Mouse (Mus musculus): Measurements from ENCODE around the gene Gnl1. TPM values are rescaled to one million over a fixed set of nuclear protein-coding genes. Genes with fewer than 3 reads are reported as not detected.
"Not testable (repeated sequence)": the region's sequence is repeated elsewhere in the genome, so short reads cannot be mapped to it uniquely, and the experiment has no call there.

Gene Gnl1
- 56.3 and 59.7 TPM in 2 replicates for polyA plus RNA-seq (2016; fragmentation: Nextera tagmentation; extraction: Ambion mirVana)

DNA sequence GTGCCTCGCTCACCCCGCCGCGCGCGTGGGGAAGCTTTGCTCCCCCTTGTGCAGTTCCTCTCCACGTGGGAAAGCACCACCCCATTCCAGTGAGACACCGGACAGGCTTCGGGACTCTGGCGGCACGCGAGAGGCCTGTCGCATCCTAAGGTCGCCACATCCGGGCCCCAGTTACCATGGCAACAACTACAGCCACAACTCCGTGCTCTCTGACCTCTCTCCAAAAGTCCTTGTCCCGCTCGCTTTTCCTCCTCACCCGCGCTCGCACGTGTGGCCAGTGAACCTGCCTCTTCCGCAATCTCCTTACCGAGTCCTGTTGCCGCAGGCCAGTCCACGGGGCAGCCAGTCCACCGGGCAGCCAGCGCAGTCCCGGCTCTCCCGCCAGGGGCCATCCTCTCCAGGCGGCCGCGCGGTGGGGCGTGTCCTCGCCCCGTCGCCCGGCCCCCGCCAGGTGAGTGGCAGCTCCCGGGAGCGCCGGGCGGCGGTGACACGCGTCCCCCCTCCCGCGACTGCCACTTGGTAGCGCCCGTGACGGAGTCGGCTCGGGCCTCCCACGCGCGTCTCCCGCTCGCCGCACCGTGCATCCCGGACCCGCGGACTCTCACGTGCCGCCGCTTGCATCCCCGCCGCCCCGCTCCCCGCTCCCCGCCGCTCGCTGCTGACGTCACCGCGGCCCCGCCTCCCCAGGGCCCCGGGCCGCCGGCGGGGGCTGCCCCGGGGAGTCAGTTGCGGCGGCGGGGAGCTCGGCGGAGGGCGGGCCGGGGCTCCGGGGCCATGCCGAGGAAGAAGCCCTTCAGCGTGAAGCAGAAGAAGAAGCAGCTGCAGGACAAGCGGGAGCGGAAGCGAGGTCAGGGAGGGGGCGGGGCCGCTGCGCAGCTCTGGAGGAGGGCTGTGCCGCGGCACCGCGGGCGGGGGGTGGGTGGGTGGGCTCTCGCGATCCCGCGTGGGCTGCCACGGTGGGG, at the start of gene Gnl1, which contains the start of gene Prr3:
TSS of gene Gnl1 (plus strand) at position 451 of the 962 bp plus-strand sequence.
TSS of gene Prr3 (minus strand) at position 836 of the 962 bp plus-strand sequence.
- peaks cover 57% of the 10 kb centered on the region for H3K36me3 ChIP-seq
- WGBS, result under 1% methylated on average over 109 of the region's 109 CpGs
- peak within 1 kb of the TSS; percentile 93 for H3K27ac ChIP-seq (replicated peaks)
- H3K4me1 ChIP-seq, result peaks cover 24% of the 10 kb centered on the region
- peak within 1 kb of the TSS; percentile 95 for H3K4me3 ChIP-seq
- H3K27me3 ChIP-seq (ENCODE audit: low read depth, poor library complexity, severe bottlenecking), result no peaks in the 10 kb centered on the region
- DNase-seq (ENCODE audit: low spot score), result peak; percentile 96
- H3K9me3 ChIP-seq (replicated peaks), result no peaks in the 10 kb centered on the region

DNA sequence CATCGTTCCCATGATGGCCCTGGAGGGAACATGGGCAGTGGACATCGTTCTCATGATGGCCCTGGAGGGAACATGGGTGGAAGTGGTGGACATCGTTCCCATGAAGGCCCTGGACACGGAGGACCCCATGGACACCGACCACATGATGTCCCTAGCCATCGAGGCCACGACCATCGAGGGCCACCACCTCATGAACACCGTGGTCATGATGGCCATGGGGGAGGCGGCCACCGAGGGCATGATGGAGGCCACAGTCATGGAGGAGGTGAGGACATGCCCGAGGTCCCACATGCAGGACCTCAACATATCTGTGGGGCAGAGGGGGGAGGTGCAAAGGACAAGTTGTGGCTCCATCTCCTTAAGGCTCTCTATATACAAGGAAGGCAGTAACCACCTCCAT, 49.0 kb upstream of the Gnl1 start:
- no peak for DNase-seq (ENCODE audit: low spot score)
- 98% methylated on average over 12 of the region's 12 CpGs for WGBS
- no peaks in the 10 kb centered on the region for H3K9me3 ChIP-seq (replicated peaks)
- H3K36me3 ChIP-seq, result peaks cover 71% of the 10 kb centered on the region
- no peaks in the 10 kb centered on the region for H3K27me3 ChIP-seq (ENCODE audit: low read depth, poor library complexity, severe bottlenecking)
- H3K27ac ChIP-seq (replicated peaks), result no peak overlapping the region
- H3K4me3 ChIP-seq, result no peak overlapping the region
- no peaks in the 10 kb centered on the region for H3K4me1 ChIP-seq

DNA sequence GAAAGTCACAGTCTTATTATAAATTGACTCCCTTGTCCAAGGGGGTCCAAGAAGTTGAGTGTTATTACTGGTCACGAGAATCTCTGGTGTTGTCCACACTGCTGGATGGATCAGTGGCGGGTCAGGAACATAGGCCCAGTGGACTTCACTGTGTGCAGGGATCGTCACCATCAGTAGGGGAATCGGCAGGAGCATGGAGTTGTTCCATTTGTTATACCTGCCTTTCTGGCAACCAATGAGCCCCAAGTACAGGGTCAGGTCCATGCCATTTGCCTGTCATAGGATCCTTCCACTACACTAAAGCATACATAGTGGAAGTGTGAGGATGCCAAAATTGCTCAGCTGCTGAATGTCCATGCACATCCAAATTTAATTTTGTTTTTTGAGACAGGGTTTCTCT, 47.0 kb upstream of the Gnl1 start:
- H3K4me3 ChIP-seq, result no peak overlapping the region
- H3K9me3 ChIP-seq (replicated peaks), result no peaks in the 10 kb centered on the region
- WGBS, result 93% methylated on average over 4 of the region's 4 CpGs
- DNase-seq (ENCODE audit: low spot score), result no peak
- no peaks in the 10 kb centered on the region for H3K27me3 ChIP-seq (ENCODE audit: low read depth, poor library complexity, severe bottlenecking)
- no peak overlapping the region for H3K27ac ChIP-seq (replicated peaks)
- H3K4me1 ChIP-seq, result no peaks in the 10 kb centered on the region
- peaks cover 52% of the 10 kb centered on the region for H3K36me3 ChIP-seq

DNA sequence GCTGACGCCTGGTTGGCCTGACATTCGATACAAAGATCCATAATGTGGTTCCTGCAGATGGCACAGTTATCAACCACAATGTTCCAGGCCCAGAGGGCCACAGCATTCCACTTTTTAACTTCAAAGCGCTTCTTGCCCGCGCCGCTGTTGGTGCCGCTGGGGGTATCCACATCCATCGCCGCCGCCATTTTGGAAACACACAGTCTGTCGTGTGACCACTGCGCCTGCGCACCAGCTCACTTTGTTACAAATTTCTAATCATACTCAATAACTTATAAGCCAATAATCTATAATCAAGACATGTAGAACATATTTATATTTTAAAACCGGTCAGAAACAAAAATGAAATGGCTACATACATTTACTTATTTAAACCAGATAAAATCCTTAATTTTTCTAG, 43.9 kb upstream of the Gnl1 start:
- H3K4me1 ChIP-seq; H3K9me3 ChIP-seq (replicated peaks); DNase-seq (ENCODE audit: low spot score); H3K27ac ChIP-seq (replicated peaks); H3K4me3 ChIP-seq; H3K27me3 ChIP-seq (ENCODE audit: low read depth, poor library complexity, severe bottlenecking): not testable (repeated sequence)
- peaks cover 21% of the 10 kb centered on the region for H3K36me3 ChIP-seq
- 87% methylated on average over 14 of the region's 14 CpGs for WGBS

DNA sequence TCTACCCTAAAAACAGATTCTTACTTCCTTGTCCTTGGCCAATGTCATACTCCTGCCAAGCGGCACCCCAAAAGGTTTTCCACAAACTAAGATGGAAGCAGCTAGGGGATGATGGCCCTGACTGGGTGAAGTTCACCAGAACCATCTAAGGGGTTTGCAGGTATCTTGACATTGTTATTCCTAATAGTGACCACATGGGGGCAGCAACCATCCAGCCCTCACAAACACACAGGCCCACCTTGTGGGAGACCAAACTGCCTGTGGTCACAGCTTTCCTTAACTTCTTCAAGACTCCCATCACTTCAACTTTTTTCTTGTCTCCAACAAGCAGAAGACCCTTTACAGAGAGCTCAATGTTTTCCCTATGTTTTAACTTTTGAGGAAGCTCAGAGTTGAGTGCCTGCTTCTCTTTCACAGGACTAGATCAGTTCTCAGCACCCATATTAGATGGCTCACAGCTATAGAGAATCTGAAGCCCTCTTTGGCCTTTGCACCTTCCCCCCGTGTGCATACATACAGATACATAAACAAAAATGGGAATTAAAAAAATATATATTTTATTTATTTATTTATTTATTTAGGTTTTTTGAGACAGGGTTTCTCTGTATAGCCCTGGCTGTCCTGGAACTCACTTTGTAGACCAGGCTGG, 41.8 kb upstream of the Gnl1 start:
- DNase-seq (ENCODE audit: low spot score), result peak; percentile 45
- no peak overlapping the region for H3K27ac ChIP-seq (replicated peaks)
- no peaks in the 10 kb centered on the region for H3K27me3 ChIP-seq (ENCODE audit: low read depth, poor library complexity, severe bottlenecking)
- peaks cover 2% of the 10 kb centered on the region for H3K36me3 ChIP-seq
- H3K9me3 ChIP-seq (replicated peaks), result peaks cover 3% of the 10 kb centered on the region; the same call in 1 of the 2 replicates
- no peaks in the 10 kb centered on the region for H3K4me1 ChIP-seq
- no peak overlapping the region for H3K4me3 ChIP-seq
- 52% methylated on average over 2 of the region's 2 CpGs for WGBS

DNA sequence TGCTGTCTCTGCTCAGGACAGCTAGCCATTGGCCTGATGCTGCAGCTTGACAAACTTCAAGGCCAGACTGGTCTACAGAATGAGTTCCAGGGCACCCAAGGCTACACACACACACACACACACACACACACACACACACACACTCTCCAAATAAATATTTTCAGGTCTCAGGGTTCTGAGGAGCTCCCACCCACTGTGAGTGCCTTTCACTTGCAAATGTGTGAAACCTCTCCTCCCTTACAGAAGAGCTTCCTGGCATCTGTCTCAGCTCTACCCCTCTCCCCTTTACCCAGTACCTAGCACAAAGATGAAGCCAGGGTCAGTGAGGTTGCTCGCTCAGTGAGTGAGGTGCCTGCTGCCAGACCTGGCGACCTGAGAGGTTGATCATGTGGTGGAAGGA, 40.5 kb upstream of the Gnl1 start:
- Histone ChIP-seq H3K27ac (replicated peaks) (no peak overlapping the region), H3K4me1 (no peaks in the 10 kb centered on the region), H3K9me3 (replicated peaks) (peaks cover 3% of the 10 kb centered on the region; the same call in 1 of the 2 replicates), H3K36me3 (no peaks in the 10 kb centered on the region), H3K4me3 (no peak overlapping the region), H3K27me3 (ENCODE audit: low read depth, poor library complexity, severe bottlenecking) (no peaks in the 10 kb centered on the region)
- no peak for DNase-seq (ENCODE audit: low spot score)
- WGBS, result 65% methylated on average over 2 of the region's 2 CpGs

GRCm38 (mm10) chr17:35939941-35940340, 39.7 kb upstream of the Gnl1 start:
- WGBS, result 59% methylated on average over 1 of the region's 1 CpGs
- no peaks in the 10 kb centered on the region for H3K4me1 ChIP-seq

GRCm38 (mm10) chr17:35950946-35951345, 28.7 kb upstream of the Gnl1 start:
- H3K4me1 ChIP-seq; DNase-seq (ENCODE audit: low spot score); H3K4me3 ChIP-seq; H3K27me3 ChIP-seq (ENCODE audit: low read depth, poor library complexity, severe bottlenecking); H3K27ac ChIP-seq (replicated peaks); H3K9me3 ChIP-seq (replicated peaks): not testable (repeated sequence)
- H3K36me3 ChIP-seq, result peaks cover 13% of the 10 kb centered on the region

More at GRCm38 (mm10) chr17:35939941-35940340, 39.7 kb upstream of the Gnl1 start:
- no peak for DNase-seq (ENCODE audit: low spot score)
- H3K9me3 ChIP-seq (replicated peaks), result peaks cover 3% of the 10 kb centered on the region; the same call in 1 of the 2 replicates
- H3K27me3 ChIP-seq (ENCODE audit: low read depth, poor library complexity, severe bottlenecking), result no peaks in the 10 kb centered on the region
- no peak overlapping the region for H3K4me3 ChIP-seq
- no peak overlapping the region for H3K27ac ChIP-seq (replicated peaks)
- no peaks in the 10 kb centered on the region for H3K36me3 ChIP-seq

- H3K27ac ChIP-seq (replicated peaks); DNase-seq (ENCODE audit: low spot score); H3K4me1 ChIP-seq; H3K9me3 ChIP-seq (replicated peaks); H3K4me3 ChIP-seq; H3K27me3 ChIP-seq (ENCODE audit: low read depth, poor library complexity, severe bottlenecking): not testable (repeated sequence)
- H3K36me3 ChIP-seq, result peaks cover 29% of the 10 kb centered on the region
- WGBS, result 82% methylated on average over 2 of the region's 3 CpGs
Observed at GRCm38 (mm10) chr17:35952559-35952958, 27.1 kb upstream of the Gnl1 start.

GRCm38 (mm10) chr17:35954665-35955064, 25.0 kb upstream of the Gnl1 start:
- H3K9me3 ChIP-seq (replicated peaks), result no peaks in the 10 kb centered on the region
- H3K4me3 ChIP-seq, result no peak overlapping the region
- no peaks in the 10 kb centered on the region for H3K27me3 ChIP-seq (ENCODE audit: low read depth, poor library complexity, severe bottlenecking)
- H3K36me3 ChIP-seq, result peaks cover 50% of the 10 kb centered on the region
- DNase-seq (ENCODE audit: low spot score), result no peak
- WGBS, result 79% methylated on average over 8 of the region's 8 CpGs
- H3K27ac ChIP-seq (replicated peaks), result no peak overlapping the region
- no peaks in the 10 kb centered on the region for H3K4me1 ChIP-seq

DNA sequence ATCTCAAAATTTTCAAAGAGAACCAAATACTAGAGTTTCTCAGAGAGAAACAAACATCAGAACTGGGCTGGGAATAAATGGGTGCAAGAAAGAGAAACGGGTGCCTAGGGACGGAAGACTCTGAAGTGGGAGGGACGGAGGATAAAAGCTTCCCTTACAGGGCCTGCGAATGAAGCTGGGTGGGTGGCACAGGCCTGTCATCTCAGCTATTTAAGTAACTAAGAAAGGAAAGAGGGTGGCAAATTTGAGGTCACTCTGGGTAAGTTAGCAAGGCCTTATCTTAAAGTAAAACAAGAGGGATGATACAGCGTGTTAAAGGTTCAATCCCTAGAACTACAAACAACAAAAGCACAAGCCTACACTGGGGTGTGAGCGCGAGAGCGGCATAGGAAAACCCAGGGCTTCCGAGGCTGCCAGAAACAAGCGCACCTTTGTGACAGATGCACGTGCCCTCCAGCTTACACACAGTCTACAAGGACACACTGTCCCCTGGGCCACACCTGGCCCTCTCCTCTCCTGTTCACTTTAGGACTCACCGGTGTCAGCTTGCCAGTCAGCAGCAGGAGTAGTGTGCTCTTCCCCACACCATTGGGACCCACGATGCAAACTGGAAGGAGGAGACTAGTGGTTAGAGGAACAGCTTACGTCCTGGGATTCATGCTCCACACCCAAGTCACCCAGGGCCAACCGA, 21.0 kb upstream of the Gnl1 start:
- no peaks in the 10 kb centered on the region for H3K27me3 ChIP-seq (ENCODE audit: low read depth, poor library complexity, severe bottlenecking)
- H3K36me3 ChIP-seq, result peaks cover 90% of the 10 kb centered on the region
- no peaks in the 10 kb centered on the region for H3K4me1 ChIP-seq
- WGBS, result 94% methylated on average over 15 of the region's 15 CpGs
- no peaks in the 10 kb centered on the region for H3K9me3 ChIP-seq (replicated peaks)
- H3K27ac ChIP-seq (replicated peaks), result no peak overlapping the region
- H3K4me3 ChIP-seq, result no peak overlapping the region
- DNase-seq (ENCODE audit: low spot score), result no peak

- Histone ChIP-seq H3K36me3 (peaks cover 93% of the 10 kb centered on the region), H3K27ac (replicated peaks) (no peak overlapping the region), H3K4me1 (peaks cover 6% of the 10 kb centered on the region), H3K4me3 (no peak overlapping the region), H3K9me3 (replicated peaks) (no peaks in the 10 kb centered on the region), H3K27me3 (ENCODE audit: low read depth, poor library complexity, severe bottlenecking) (no peaks in the 10 kb centered on the region)
- 91% methylated on average over 10 of the region's 10 CpGs for WGBS
- no peak for DNase-seq (ENCODE audit: low spot score)
Observed at GRCm38 (mm10) chr17:35963279-35963678, 16.4 kb upstream of the Gnl1 start.

All from midbrain, embryonic 10.5 days (tissue).